Mouse (Mus musculus) cerebellum, postnatal 25 days (tissue): Measurements from ENCODE around the gene Lhfpl2.

Experiments
- DNase-seq, 2 experiments: peaks; one replicate each; pipeline ENCODE4 v3.0.0; 2021; ENCODE audit warnings: mixed read lengths in 2 of 2

Gene Lhfpl2

GRCm38 (mm10) chr13:94224717-94225705, 167.4 kb downstream of the Lhfpl2 start:
- DNase-seq: no peak

- peak in 1 of 2 experiments; percentile 40 for DNase-seq
Measured at GRCm38 (mm10) chr13:94231871-94232270, 174.3 kb downstream of the Lhfpl2 start.

- peak in 1 of 2 experiments; percentile 40 for DNase-seq
Measured at GRCm38 (mm10) chr13:94239488-94239887, 181.9 kb downstream of the Lhfpl2 start.

GRCm38 (mm10) chr13:94240111-94240510, 182.5 kb downstream of the Lhfpl2 start:
- DNase-seq: no peak

- DNase-seq: no peak
Measured at GRCm38 (mm10) chr13:94240873-94241272, 183.3 kb downstream of the Lhfpl2 start.

GRCm38 (mm10) chr13:94241892-94242524, 184.4 kb downstream of the Lhfpl2 start:
- DNase-seq: no peak

GRCm38 (mm10) chr13:94242897-94243296, 185.3 kb downstream of the Lhfpl2 start:
- no peak for DNase-seq
